Mouse (Mus musculus) adrenal gland (tissue): Measurements from ENCODE around the gene Radil.

Experiments
- intact Hi-C: fragments of 180-260 bp; cut with DNase I; formaldehyde crosslinking; loops from one replicate; pipeline ENCODE4 v1.15.1; 2025

Gene Radil

DNA sequence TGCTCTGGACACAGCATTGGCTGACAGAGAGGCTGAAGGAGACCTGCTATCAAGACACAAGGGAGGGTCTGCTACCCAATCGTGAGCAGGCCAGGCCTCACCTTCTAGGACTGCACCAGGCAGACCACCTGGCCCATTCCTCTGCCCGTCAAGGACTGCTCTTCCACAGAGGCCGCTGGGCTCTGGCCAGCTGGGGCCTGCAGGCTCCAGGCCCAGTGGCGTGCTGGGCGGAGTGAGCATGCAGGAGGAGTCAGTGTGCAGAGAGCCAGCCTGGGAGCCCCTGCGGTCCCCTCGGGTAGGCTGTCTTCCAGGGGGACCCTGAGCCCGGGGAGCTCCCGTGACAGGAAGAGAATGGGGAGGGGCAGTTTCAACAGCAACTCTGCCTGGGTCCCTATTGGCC, 64.2 kb downstream of the Radil start:
- intact Hi-C loops: no loop called here

- intact Hi-C loops: loop anchor here (5.0 kb wide), 1 partner anchor 69 kb away; the partner anchor contains the start of gene Radil
These were observed 67.3 kb downstream of the Radil start for GRCm38 (mm10) chr5:142483581-142483980.

DNA sequence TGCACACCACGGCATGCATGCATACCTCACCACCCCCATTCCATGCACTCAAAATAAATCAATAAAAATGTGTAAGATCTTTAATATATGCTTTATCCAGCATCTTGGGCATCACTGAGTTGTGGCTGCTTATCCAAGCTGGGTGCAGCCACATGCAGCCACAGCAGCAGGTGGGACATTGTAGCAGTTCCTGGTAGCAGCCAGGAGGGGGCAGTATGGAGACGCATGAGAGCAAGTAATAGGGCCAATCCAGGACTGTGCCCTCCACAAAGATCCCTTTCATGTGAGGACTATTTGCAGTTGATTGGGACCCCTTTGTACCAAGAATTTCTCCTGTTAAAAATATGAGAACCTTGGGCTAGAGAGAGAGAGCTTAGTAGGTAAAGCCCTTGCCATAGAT, 68.4 kb downstream of the Radil start:
- intact Hi-C loops: loop anchor here (5.0 kb wide), 1 partner anchor 70 kb away; the partner anchor contains the start of gene Radil

- intact Hi-C loops: loop anchor here (5.0 kb wide), 1 partner anchor 148 kb away; the partner anchor contains the start of gene Wipi2
These were observed 72.0 kb downstream of the Radil start for GRCm38 (mm10) chr5:142478829-142479435.

DNA sequence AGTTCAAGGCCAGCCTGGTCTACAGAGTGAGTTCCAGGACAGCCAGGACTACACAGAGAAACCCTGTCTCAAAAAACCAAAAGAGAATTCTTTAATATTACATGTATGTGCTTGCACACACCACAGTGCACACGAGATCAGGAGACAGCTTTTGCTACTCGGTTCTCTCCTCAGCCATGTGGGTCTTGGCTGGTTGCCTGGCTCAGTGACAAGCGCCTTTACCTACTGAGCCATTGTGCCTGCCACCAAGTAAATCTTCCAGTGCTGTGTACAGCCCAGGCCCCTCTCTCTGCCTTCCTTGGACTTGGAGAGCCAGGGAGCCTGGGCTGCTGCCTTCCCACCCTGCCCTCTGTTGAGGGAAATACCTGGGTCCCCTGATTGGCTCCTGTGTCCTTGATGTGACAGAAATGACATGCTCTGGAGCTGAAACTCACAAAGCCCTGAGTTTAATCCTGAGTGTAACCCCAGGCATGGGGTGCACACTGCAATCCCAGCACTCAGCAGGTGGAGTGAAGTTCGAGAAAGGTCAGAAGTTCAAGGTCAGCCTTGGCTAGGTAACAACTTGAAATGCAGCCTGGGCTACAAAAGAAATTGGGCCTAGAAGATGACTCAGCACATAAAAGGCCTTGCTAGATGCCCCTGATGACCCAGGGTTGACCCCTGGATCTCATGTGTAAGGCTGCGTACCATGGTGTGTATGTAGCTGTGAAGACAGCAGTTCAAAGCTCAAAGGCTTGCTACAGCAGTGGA, 72.9 kb downstream of the Radil start:
- intact Hi-C loops: loop anchor here (5.0 kb wide), 1 partner anchor 149 kb away; the partner anchor contains the start of gene Wipi2

DNA sequence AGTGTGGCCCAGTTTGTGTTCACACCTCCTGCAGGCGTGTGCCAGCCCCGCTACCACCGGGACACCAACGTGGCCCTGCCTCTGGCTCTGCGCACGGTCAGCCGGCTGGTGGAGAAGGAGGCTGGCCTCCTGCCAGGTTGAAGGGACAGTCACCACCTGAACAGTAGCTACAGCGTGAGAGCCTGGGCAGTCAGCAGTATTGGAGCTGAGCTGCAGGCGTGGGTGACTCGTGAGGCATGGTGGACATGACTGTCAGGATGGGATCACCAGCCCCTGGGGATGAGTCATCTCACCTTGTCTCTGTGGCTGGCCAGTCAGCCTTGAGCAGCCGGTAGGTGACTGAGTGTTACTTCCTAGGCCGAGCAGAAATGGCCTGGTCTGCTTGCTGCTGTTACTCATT, 73.6 kb downstream of the Radil start:
- intact Hi-C loops: loop anchor here (5.0 kb wide), 1 partner anchor 150 kb away; the partner anchor contains the start of gene Wipi2

DNA sequence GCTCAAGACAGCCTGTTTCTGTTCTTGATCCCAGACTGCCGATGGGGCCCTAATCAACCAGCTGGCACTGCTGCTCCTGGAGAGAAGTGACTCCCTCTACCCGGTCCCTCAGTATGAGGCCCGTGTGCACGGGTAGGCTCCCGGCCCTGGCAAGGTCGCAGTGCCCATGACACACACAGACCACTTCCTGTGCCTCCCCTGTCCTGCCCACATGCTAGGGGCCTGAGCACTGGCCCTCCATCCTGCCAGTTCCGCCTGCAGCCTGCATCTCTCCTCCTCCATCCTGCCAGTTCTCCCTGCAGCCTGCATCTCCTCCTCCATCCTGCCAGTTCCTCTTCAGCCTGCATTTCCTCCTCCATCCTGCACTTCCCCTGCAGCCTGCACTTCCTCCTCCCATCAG, 75.2 kb downstream of the Radil start:
- intact Hi-C loops: loop anchor here (5.0 kb wide), 1 partner anchor 152 kb away; the partner anchor contains the start of gene Wipi2

DNA sequence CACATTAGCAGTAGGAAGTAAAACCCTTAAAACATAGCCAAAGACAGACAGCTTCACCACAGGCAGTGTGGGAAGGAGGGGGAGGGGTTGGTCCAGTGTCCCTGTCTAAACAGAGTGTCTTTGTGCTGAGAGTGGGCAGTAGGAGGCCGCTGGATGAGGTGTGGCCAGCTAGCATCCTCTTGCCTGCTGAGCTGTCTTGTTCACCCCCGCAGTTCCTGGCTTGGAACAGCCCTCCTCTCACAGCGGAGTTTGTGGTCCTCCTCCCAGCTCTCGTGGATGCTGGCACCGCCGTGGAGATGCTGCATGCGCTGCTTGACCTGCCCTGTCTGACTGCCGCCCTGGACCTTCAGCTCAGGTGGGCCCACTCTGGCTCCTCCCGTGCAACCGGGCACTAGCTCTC, 77.2 kb downstream of the Radil start:
- intact Hi-C loops: no loop called here

GRCm38 (mm10) chr5:142469796-142470195, 81.1 kb downstream of the Radil start:
- intact Hi-C loops: no loop called here

DNA sequence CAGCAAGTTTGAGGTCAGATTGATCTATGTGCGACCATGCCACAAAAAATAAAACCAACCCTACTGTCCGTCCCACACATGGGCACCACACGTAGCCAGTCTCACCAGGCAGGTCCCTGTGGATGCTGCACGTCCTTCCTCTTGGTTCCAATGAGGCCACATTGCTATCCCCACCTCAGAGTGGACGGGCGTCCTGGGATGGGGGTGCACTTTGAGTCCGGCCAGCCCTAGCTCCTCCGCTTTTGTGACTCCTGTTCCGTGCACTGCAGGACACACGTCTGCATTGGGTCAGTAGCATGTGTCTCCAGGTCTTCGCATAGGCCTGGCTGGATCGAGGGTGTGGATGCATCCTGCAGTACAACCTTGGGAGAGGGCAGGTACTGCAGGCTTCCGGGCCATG, 82.5 kb downstream of the Radil start:
- intact Hi-C loops: no loop called here

DNA sequence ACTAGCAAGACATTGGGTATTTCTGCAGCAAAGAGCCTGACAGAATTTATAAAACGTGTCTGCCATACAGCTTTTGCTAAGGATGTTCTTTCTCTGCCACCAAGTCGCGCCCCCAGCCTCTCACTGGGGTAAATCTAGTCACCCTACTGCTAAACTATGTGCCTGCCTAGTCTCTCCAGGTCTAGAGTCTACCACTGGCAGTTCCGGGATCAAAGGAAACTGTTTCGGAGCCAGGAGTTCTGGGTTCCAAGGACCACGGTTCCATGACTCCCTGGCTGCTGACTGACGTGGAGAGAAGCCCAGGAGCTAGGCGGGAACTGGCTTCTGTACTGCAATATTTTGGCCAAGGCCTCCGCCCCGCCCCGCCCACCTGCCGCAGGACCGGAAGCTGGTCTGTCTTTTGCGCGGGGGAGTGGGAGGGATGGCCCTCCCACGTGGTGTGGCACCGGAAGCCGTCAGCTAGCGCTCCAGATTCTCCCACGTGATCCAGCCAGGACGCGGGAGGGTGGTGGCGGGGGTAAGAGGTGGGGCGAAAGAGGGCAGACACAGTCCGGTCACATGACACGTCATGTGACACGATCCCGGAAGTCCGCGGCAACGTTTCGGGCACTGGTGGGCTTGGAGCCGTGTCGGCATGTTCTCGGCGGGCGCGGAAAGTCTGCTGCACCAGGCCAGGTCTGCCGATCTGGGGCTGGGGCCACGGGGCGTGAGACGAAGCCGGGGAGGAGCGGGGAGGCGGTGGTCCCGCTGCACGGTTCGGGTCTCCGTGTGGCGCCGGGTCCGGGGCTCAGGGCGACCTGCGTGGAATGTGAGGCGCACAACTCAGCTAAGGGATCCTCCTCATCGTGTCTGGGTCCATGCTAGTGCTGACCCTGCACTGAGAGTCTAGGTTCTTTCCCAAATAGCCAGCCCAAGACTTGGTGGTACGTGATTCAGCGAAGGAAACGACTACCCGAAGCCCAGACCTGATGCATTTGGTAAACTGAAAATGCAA, 87.1 kb downstream of the Radil start, which contains the start of gene Ap5z1:
Gene Ap5z1 (plus strand): TSS at position 484 of the 994 bp plus-strand sequence.
- intact Hi-C loops: no loop called here

DNA sequence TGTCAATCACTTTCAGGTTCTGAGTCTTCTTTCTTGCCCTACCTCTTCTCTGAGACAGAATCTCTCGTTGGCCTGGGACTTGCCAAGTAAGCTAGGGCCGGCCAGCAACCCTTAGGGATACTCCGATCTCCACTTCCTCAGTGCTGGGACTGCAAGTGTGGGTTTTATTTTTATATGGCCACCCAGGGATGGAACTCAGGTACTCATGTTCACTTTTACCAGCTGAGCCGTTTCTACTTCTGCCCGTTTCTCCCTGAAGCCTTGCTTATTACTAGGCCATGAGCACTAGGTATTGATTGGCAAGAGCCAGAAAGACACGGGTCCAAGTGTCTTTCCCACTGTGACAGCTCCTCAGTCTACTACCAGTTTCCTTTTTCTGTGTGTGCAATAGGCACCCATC, 87.9 kb downstream of the Radil start:
- intact Hi-C loops: no loop called here

DNA sequence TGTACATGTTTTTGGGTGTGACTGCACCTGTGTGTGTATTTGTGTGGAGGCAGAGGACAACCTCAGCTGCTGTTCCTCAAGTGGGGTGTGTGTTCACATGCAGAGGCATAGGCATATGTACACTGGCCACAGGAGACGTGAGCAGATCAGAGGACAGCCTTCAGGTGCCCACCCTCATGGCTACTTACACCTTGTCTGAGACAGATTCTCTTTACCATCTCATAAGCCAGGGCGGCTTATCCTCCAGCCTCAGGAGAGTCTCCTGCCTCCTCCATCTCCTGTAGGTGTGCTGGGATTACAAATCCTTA, 88.3 kb downstream of the Radil start:
- intact Hi-C loops: no loop called here

GRCm38 (mm10) chr5:142461942-142462640, 88.8 kb downstream of the Radil start:
- intact Hi-C loops: no loop called here

GRCm38 (mm10) chr5:142459834-142460233, 91.1 kb downstream of the Radil start:
- intact Hi-C loops: no loop called here

GRCm38 (mm10) chr5:142458791-142459557, 91.9 kb downstream of the Radil start:
- intact Hi-C loops: no loop called here

DNA sequence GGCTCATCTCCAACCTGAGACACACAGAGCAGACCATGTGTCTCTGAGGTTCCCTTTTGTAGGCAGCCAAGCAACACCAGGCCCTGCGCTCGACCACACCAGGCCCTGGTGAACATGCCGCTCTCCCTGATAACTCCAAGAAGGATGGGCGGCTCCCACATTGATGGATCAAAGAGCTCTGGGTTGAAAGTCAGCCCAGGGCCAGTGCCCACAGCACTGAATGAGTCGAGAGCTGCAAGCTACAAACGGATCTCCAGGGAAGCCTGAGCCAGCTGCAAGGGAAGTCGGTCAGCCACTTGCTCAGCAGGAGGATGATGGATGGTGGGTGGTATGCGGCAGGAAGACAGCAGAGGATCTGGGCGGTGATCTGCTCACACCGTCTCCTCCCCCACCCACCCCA, 93.6 kb downstream of the Radil start:
- intact Hi-C loops: no loop called here

GRCm38 (mm10) chr5:142456318-142456717, 94.6 kb downstream of the Radil start:
- intact Hi-C loops: no loop called here

DNA sequence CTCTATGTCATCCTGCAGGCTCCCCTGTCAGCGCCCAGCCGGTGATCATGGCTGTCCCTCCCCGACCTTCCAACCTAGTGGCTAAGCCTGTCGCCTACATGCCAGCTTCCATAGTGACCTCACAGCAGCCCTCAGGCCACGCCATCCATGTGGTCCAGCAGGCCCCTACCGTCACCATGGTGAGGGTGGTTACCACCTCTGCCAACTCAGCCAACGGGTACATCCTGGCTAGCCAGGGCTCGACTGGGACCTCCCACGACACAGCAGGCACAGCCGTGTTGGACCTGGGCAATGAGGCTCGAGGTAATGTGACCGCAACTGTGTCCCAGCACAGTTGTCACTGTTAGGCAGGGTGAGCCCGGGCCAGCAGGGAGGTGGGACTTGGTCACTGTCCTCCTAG, 97.2 kb downstream of the Radil start:
- intact Hi-C loops: no loop called here

DNA sequence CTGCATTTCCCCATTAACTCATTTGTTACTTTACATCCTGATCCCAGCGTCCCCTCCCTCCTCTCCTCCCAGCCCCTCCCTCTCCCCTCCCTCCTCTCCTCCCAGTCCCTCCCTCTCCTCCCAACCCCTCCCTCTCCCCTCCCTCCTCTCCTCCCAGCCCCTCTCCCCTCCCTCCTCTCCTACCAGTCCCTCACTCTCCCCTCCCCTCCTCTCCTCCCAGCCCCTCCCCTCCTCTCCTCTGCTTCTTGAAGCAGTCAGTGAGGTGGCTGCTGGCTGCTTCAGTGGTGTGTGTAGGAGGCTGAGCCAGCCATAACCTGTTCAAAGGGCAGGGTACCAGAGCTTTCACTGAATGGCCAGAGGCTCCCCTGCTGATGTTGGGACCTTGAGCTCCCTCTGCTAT, 99.1 kb downstream of the Radil start:
- intact Hi-C loops: no loop called here
